In genomic region chr11:52268104-52268835, GRCm38 (mm10) we compare ENCODE assay signal across 10 mouse cellular contexts. TPM values are rescaled to one million over a fixed set of nuclear protein-coding genes. Genes with fewer than 3 reads are reported as not detected.
DNase-seq lines count a peak whose midpoint lies in the region; ATAC-seq lines count a peak whose summit lies in the region.
"Had no signal": no experiment of that assay in that cellular context is flagged by ENCODE, and none has a peak within 500 bp of the region (broad histone marks: within the 10 kb centered on the region; RNA-seq: fewer than 3 reads in every experiment).

No protein-coding gene starts in this region.

- no peak for DNase-seq in heart, embryonic 10.5 days (ENCODE audit: low spot score)
- no peak for DNase-seq in heart, postnatal 4 days
- peak; percentile 21 to 32 for DNase-seq in B cell, adult 2 months
- DNase-seq in lung, postnatal 36 days, result peak; percentile 61
- no peak for DNase-seq in Muller cell, postnatal 12 days (ENCODE audit: inconsistent ontology term)
- no peak for DNase-seq in cerebellum, adult 9-11 months
- DNase-seq in c-Kit-positive CD71-positive TER-119-positive erythroid progenitor cells, embryonic 14.5 days (ENCODE audit: low spot score), result no peak

- H3K4me1 ChIP-seq in heart, embryonic 10.5 days, result peaks cover 63% of the 10 kb centered on the region

- peak overlapping the region; percentile 81 for H3K27ac ChIP-seq in heart, embryonic 10.5 days

- no peaks in the 10 kb centered on the region for H3K36me3 ChIP-seq in heart, embryonic 10.5 days

- peak; percentile 15; the same call in 1 of the 2 replicates for ATAC-seq in granulocyte monocyte progenitor cell, adult 5-6 weeks (replicated peaks; ENCODE audit: poor library complexity, severe bottlenecking)

- no peaks in the 10 kb centered on the region for H3K9me3 ChIP-seq in heart, embryonic 10.5 days

- no peaks in the 10 kb centered on the region for H3K27me3 ChIP-seq in heart, embryonic 10.5 days (ENCODE audit: insufficient read depth, poor library complexity, severe bottlenecking)

- WGBS in heart, embryonic 10.5 days, result 42% methylated on average over 7 of the region's 7 CpGs

- no peak overlapping the region for H3K4me3 ChIP-seq in heart, embryonic 10.5 days

RNA-seq across cellular contexts. Expression of gene Tcf7, which starts 14.5 kb away (rescaled TPM):
- polyA plus RNA-seq in heart, embryonic 10.5 days (2016; fragmentation: Nextera tagmentation; extraction: Ambion mirVana), result 7.6 and 11.5 TPM in 2 replicates
- total RNA-seq in heart, postnatal 4 days (2021), result 1 to 10 TPM; 2.8 to 3.8 TPM
- 1.4 TPM in 1 of 2 replicates, not detected in the other for total RNA-seq in granulocyte monocyte progenitor cell, adult 5-6 weeks (2014; fragmentation: Nextera tagmentation)
- total RNA-seq in granulocyte monocyte progenitor cell, adult 5-6 weeks (2017), result 0.30 and 0.82 TPM in 2 replicates

RNA-seq across cellular contexts. Expression of gene Skp1a, which starts 36.5 kb away (rescaled TPM):
- 516 and 546 TPM in 2 replicates for polyA plus RNA-seq in heart, embryonic 10.5 days (2016; fragmentation: Nextera tagmentation; extraction: Ambion mirVana)
- 100 to 1,000 TPM; 239 to 250 TPM for total RNA-seq in heart, postnatal 4 days (2021)
- total RNA-seq in granulocyte monocyte progenitor cell, adult 5-6 weeks (2014; fragmentation: Nextera tagmentation), result 180 and 196 TPM in 2 replicates
- total RNA-seq in granulocyte monocyte progenitor cell, adult 5-6 weeks (2017), result 242 and 266 TPM in 2 replicates

RNA-seq across cellular contexts. Expression of gene Olfr1371, which starts 54.5 kb away (rescaled TPM):
- not detected in 2 replicates for polyA plus RNA-seq in heart, embryonic 10.5 days (2016; fragmentation: Nextera tagmentation; extraction: Ambion mirVana)
- total RNA-seq in heart, postnatal 4 days (2021), result not detected
- not detected in 2 replicates for total RNA-seq in granulocyte monocyte progenitor cell, adult 5-6 weeks (2014; fragmentation: Nextera tagmentation)
- total RNA-seq in granulocyte monocyte progenitor cell, adult 5-6 weeks (2017), result not detected in 2 replicates
- total RNA-seq: common myeloid progenitor, adult 5-6 weeks; ES-E14 had no signal

Comparison
In these comparisons a context has a peak if more than half of its experiments do, and no peak if none do; other contexts are left out.
1. DNase-seq: peak in B cell, adult 2 months (2 of 2) and lung, postnatal 36 days (single experiment); none in heart, embryonic 10.5 days (single experiment), heart, postnatal 4 days (single experiment), Muller cell, postnatal 12 days (single experiment), cerebellum, adult 9-11 months (single experiment) and c-Kit-positive CD71-positive TER-119-positive erythroid progenitor cells, embryonic 14.5 days (single experiment).